Mouse (Mus musculus): ENCODE measurements at regions not wholly inside any gene's neighbourhood (a gene's known extent, or its start where the extent isn't known, plus 50 kb on each side); places are given as distances from the start of the nearest gene placed in this dataset.

GRCm38 (mm10) chr4:55285641-55286040 lies 64.2 kb upstream of the Rad23b start:
- TF ChIP-seq CTCF (IDR thresholded peaks at IDR 0.05; ENCODE audit: borderline replicate concordance, extremely low read depth, insufficient read depth, insufficient read length) (no peak), POLR2A (IDR thresholded peaks at IDR 0.05; ENCODE audit: borderline replicate concordance, extremely low read depth, insufficient read depth, insufficient read length, poor library complexity, severe bottlenecking) (no peak)
